Mouse (Mus musculus) left cerebral cortex, adult 9 months (tissue): Measurements from ENCODE around the gene Anxa4.

ENCODE experiments used
- DNase-seq, 2 experiments: peaks; one replicate each; pipeline ENCODE4 v3.0.0; 2022; ENCODE audit warnings: low spot score in 2 of 2

The Anxa4 gene

DNA sequence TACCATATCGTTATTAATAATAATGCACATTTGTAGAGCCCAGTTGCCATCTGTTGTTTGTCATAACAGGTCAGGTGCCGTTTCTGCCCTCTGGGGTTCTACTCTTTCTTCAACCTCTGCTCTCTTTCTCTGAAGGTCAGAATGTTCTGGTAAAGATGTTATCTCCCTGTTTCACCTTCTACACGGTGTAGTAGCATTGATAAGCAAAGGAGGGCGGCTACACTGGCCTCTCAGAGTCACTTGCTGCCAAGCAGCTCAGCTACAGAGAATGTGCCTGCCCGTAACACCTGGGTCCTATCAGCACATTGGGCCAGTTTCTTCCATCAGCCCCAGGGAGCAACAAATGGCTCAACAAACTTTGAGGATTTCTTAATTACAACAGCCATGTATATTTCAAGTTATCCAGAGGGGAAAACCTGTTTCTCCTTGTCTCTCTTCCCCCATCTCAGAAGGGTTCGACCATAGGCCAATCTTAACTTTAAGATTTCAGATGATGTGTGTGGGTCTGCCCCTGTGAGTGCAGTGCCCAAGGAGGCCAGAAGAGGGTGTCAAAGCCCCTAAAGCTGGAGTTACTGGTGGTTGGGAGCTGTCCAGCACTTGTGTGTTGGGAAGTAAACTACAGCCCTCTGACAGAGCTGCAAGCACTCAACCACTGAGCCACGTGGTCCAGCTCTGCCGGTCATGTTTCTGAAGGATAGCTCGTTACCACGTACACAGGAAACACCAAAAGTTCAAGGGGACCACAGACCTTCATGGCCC lies 39.1 kb downstream of the Anxa4 start:
- DNase-seq = no peak

DNA sequence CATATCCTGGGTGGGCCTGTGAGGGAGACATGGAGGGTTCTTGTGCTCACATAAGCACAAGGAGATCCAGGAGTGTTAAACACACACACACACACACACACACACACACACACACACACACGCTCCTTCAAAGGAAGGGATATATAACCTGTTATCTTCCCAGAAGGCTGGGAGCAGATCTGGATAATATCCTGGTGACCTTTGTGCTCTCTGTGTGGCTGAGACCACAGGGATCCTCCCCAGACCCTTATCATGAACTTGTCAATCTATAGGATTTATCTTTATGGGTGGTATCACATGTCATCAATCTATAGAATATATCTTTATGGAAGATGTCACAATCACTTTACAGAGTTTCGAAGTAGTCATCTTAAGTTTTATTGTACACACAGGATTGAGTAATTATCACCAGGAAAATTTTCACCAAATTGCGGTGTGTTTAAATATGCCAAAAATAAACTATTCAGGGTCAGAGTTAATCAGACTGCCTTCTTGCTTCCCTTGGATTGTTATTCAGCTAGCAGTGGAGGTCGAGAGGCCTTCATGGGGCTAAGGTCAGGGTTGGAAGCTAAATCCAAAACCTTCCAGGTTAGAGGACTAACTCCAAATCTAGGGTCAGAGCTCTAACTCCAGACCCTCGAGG lies 40.4 kb downstream of the Anxa4 start:
- DNase-seq = no peak

DNA sequence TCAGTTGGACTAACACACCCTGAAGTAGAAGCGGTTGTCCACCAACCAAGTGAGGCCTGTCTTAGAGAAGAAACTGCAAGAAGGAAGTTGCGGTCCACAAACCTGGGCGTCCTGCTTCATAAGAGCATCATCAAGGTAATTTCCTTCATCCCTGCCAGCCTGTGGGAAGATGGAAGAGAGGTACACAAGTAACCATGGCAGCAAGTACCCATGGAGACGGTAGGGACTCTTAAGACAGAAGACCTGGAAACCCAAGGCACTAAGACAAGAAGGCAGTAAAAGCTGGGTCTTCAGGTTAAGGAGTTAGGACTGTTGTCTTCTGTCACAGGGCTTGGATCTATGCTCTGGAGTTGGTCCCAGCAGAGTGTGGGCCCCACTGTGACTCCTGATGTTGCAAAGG lies 42.4 kb downstream of the Anxa4 start:
- DNase-seq = no peak

DNA sequence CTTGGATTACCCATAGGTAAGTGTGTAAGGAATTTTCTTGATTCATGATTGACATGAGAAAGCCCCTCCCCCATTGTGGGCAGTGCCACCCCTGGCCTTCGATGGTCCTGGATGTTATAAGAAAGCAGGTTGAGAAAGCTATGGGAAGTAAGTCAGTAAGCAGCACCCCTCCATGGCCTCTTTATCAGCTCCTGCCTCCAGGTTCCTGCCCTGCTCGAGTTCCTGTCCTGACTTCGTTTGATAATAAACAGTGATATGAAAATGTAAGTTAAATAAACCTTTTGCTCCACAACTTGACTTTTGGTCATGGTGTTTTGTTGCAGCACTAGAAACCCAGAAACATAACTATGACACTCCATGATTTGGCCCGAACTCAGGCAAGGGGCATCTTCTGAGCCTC lies 43.6 kb downstream of the Anxa4 start:
- no peak for DNase-seq

DNA sequence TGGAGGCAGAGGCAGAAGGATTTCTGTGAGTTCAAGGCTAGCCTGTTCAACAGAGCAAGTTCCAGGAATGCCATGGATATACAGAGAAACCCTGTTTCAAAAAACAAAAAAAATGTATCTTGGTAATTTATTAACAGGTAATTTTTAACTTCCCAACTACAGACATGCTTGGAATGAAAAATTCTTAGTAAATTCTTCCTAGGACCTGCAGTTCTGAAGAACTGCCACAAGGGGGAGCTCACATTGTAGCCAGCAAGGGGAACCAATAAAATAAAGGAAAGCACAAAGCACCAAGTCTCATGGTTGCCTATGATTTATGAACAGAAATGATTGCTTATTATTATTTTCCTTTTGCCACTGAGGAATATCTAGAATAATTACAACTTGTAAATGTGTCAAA lies 46.2 kb downstream of the Anxa4 start:
- DNase-seq = peak in 1 of 2 experiments; percentile 46

DNA sequence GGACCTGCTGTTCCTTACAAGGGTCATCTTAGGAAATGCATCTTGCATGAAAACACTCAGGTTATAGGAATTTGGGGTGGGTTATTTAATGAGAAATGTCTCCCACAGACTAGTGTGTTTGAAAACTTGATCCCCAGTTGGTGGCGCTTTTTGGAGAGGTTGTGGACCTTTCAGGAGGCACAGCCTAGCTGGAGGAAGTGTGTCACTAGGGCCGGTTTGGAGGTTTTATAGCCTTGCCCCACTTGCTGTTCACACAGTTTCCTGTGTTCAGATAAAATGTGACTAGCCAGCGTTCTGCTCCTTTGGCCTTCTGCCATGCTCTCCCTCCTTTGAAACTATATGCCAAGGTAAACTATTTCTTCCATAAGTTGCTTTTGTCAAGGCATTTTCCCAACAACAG lies 52.7 kb downstream of the Anxa4 start:
- no peak for DNase-seq

DNA sequence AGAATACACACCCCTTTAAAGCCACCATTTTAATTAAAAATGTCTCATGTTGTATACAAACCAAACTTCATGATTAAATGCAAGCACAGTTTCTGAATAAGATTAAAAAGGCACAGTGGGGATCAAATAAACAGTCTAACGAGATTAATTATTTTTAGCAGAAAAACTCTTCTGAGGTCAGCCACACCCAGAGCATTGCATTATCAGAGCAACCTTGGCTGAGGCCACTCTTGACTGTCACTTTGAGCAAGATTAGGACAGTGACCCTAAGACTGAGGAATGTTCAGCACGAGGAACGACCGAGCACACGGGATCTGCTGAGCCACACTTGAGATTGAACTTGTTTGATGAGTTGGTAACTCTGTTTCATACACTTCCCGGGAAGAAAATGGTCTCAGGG lies 56.6 kb downstream of the Anxa4 start:
- DNase-seq = no peak

DNA sequence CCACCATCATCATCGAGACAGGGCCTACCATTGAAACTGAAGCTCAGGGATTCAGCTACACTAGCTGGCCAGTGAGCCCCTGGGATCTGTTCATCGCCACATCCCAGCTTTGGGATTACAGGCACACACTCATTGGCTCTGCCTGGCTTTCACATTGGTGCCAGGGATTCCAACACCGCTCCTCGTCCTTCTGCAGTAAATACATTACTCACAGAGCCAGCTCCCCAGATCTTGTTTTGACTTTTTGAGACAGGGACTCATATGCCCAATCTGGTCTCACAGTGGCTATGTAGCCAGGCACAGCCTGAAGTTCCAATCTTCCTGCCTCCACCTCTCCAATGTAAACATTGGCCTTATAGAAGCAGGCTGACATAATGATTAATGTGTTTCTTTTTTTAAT lies 57.1 kb downstream of the Anxa4 start:
- DNase-seq = no peak

DNA sequence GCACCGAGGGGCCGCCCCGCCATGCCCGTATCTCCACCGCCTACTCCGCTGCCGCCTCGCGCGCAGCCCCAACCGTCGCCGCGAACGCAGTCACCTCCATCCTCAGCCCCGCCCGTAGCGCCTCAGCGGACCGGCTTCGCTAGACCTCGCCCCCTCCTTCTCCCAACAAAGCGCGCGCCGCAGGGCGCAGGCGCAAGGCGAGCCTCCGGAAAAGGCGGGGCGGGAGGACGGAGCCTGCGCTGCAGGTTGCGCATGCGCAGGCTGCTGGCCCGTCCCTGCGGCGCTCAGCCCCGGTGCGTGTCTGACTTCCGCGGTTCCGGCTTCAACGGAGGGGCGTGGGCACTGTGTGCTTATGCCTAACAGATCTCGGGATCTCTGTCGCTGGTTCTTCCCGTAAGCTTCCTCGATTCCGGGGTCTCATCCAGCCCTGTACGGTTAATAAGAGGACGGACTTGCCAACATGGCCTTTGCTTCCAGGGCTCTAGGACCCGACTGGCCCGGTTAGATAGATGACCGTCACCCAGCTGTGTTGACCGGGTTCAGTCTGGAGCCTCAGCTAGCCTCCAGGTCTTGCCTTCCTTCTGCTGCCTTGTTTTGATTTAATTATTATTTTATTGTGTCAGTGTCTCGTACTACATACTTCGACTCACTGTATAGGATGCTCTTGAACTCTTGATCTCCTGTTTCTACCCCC lies 60.1 kb downstream of the Anxa4 start, which contains the start of gene Gmcl1:
Gene Gmcl1 (minus strand): TSS at position 201 of the 694 bp plus-strand sequence.
- DNase-seq = peak; percentile 72 to 89

DNA sequence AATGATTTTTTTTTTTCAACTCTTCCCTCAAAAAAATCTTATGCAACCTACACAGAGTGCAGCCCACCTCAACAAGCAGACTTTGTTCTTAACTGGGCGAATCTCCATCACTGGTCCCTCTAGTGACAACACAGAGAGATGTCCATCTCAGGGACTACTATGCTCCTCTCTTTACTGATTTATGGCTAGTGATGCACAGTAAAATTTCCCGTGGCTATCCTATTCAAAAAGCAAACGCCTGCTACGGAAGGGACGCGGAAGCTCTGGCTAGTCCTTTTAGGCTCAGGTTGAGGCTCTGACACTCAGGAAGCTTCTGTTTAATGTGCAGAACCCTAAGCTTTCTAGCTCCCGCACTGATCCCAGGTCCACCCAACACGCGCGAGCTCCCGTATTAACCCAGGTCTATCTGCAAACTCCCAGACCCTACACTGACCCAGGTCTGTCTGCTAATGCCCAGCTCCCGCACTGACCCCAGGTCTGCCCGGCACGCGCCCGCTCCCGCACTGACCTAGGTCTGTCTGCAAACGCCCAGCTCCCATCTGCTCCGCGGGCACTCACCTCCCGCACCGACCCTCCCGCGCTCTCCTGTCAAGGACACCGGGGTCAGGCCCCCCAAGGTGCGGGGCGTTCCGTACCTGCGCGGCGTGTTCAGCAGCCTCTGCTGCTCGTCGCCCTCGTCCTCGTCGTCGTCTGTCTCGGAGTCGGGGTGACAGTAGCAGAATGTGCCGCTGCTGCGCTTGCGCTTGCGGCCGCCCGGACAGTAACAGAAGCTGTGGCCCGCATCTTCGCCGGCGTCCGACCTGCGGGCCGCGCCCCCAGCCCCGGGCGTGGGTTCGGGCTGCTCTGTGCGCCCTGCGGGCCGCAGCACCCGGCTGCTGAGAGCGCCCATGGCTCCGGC lies 60.9 kb downstream of the Anxa4 start:
- peak; percentile 21 to 37 for DNase-seq

DNA sequence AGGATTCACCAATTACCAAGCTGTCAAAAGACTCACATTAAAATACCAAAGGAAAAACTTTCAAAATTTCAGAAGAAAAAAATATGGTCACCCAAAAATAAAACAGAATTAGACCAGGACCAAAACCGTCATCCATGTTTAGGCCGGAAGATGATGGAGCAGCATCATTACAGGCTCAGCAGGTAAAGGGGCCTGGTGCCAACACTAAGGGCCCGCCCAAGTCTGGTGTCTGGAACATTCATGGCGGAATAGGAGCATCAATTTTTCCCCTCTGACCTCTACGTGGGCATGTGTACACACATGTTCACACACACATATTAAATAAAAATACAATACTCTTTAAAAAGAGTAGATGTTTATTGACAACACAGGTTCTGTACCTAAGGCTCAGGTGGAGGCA lies 64.7 kb downstream of the Anxa4 start:
- DNase-seq = no peak

DNA sequence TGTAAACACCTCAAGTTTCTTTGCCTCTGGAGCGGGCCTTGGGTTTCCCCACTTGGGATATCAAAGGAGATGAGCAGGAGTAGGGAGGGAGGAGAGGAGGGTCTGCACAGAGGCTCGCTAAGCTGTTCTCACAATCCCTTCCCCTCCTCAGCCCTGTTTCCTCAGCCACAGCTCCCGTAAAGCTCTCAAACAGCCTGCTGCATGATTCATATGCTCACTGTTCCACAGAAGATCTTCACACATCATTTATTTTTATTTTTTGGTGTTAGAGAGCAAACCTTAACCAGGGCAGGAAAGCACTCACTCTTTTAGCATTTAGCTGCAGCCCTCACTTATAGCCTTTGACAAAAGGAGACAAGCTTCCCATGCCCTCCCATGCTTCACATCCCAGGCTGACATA lies 71.4 kb downstream of the Anxa4 start:
- no peak for DNase-seq

DNA sequence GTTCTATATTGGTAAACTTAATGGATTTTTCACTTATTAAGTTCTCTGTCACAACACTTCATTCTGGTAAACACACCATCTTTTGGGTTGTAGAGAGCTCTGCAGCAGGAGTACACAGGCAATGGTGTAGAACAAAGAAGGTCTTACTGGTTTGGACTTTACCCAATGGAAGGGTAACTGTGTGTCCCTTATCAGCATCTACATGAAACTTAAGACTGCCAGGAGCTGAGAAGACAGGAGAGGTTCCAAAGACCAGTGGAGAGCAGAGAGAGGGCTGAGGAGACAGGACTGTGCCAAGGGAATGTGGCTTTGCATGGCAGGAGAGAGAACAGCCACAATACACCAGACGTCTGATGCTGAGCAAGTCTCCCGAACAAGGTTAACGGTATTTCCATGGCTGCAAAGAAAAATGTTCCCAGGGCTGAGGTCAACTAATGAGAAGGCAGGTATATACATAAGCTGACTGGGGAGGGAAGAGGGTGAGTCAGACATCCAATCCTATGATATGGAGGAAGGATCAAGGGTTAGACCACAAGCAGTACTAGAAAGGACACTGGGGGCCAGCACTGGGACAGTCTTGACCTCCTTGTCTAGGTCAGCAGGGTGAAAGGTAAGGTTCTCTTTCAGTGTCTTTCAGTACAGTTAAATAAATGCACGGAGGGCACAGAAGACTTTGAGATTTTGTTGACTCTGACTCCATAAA lies 85.2 kb downstream of the Anxa4 start:
- no peak for DNase-seq

DNA sequence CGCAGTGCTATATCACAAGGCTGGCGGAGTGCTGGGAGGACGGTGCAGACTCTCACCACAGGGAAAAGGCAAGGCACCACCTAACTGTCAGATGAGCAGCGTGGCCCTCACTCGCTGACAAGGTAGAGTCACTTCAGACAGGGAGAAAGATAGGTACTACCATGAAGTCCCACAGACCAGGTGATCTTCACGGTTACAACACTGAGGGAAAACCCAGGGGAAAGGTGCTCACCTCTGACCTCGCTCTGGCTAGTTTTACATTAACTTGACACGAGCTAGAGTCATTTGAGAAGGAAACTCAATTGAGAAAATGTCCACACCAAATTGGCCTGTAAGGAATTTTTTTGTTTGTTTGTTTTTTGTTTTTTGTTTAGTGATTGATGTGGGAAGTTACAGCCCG lies 90.8 kb downstream of the Anxa4 start:
- no peak for DNase-seq

DNA sequence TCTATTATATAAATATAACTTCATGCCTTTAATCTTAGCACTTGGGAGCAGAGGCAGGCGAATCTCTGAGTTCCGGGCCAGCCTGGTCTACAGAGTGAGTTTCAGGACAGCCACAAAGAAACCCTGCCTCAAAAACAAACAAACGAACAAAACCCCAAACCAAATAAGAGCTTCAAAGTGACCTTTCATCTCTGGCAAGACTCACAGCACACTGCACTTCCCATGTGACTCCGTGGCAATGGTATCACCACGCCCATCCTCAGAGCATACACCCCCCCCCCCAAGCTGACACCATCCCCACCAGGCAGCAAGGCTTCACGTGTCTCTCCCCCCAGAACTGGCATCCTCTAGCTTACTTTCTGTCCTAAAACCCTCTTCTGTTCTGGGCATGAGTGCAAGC lies 95.5 kb downstream of the Anxa4 start:
- DNase-seq = no peak

DNA sequence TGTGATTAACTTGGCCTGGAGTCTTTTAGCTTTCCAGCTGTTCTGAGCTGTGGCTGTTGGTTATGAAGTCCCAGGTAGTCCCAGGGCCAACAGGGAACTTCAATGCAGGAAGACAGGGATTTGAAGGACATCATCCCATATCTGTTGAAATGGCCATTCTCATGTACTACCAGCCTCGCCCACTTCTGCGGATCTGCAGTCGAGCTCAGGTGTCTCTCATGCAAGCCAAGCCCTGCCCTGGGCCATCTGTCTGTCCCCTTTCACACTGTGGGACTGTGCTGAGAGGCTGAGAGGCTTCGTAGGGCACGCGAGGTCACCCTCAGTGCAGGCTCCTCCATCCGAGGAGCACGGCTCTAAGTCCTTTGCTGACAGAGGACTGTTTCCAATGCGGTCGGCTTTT lies 97.2 kb downstream of the Anxa4 start:
- no peak for DNase-seq

DNA sequence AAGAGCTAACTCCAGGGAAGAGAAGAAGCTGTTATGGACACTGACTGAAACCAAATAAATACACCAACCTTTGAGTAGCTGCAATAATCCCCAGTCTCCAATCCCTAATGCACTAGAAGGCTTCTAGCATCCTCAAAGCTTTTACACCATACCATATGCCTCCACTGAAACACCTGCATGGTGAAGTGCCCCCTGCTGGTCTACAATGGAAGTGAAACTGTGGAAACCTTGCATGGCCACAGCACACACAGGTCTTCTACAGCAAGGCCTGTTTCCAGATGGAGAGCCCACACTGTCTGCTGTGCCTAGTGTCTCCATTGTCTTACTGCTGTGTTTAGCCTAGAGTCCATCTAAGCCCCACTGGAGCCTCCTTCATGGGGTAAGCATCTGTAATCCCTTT lies 98.9 kb downstream of the Anxa4 start:
- peak in 1 of 2 experiments; percentile 41 for DNase-seq

DNA sequence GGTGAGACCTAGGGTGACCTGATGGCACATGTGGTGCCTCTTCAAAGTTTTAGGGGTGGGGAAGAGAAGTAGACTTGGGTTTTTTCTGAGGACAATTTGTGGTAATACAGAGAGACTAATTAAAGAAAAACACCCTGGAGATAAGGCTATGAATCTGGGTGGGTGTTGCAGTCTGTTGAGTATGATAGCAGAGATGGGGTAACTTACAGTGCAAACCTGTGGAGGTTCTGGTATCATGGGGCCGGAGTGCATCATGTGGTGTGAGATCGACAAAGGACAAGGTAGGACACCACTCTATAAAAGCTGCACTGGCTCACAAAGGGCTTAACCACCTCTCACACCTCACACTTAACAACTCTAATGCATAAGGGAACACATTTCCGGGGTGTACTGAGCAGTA lies 103.7 kb downstream of the Anxa4 start:
- no peak for DNase-seq

DNA sequence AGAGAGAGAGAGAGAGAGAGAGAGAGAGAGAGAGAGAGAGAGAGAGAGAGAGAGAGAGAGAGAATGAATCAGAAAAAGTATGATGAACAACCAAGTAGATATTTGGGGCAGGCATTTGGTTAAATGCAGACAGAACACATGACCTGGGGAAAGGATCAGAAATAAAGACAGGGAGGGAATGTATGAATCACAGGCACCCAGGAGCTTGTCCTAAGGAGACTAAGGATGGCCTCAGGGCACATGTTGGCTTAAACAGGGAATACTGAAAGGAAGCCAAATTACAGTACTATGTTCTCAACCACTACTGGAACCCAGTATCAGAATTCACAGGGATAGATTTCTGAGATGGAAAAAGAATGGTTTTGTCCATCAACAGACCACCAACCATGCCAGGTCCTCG lies 106.4 kb downstream of the Anxa4 start:
- DNase-seq = no peak
